Mouse (Mus musculus): ENCODE measurements around the gene Bbip1. TPM values are rescaled to one million over a fixed set of nuclear protein-coding genes. Genes with fewer than 3 reads are reported as not detected.

The Bbip1 gene
- polyA plus RNA-seq, 1 experiment from 2014 or later = 148 TPM

GRCm38 (mm10) chr19:53904833-53905480, 39.5 kb downstream of the Bbip1 start:
- Histone ChIP-seq H3K4me2 (ENCODE audit: low read length) (peak overlapping the region; percentile 75), H3K9ac (replicated peaks; ENCODE audit: low read depth, low read length) (no peak overlapping the region), H3K36me3 (ENCODE audit: control insufficient read depth, insufficient read depth) (peaks cover 8% of the 10 kb centered on the region), H3K9me3 (ENCODE audit: control insufficient read depth, low read length) (no peaks in the 10 kb centered on the region), H3K27ac (ENCODE audit: low read length) (no peak overlapping the region), H3K4me1 (replicated peaks; ENCODE audit: control insufficient read depth, insufficient read depth, low read length) (peaks cover 13% of the 10 kb centered on the region), H3K27me3 (replicated peaks; ENCODE audit: control insufficient read depth, insufficient read depth, low read length) (no peaks in the 10 kb centered on the region), H3K4me3 (replicated peaks; ENCODE audit: low read length) (peak overlapping the region; percentile 97)
- WGBS = 41% methylated on average over 7 of the region's 7 CpGs
- ATAC-seq = no peak

GRCm38 (mm10) chr19:53903507-53904321, 40.7 kb downstream of the Bbip1 start:
- Histone ChIP-seq H3K4me1 (replicated peaks; ENCODE audit: control insufficient read depth, insufficient read depth, low read length) (peaks cover 13% of the 10 kb centered on the region), H3K4me2 (ENCODE audit: low read length) (peak overlapping the region; percentile 75), H3K36me3 (ENCODE audit: control insufficient read depth, insufficient read depth) (no peaks in the 10 kb centered on the region), H3K27me3 (replicated peaks; ENCODE audit: control insufficient read depth, insufficient read depth, low read length) (no peaks in the 10 kb centered on the region), H3K9ac (replicated peaks; ENCODE audit: low read depth, low read length) (peak overlapping the region; percentile 94), H3K9me3 (ENCODE audit: control insufficient read depth, low read length) (no peaks in the 10 kb centered on the region), H3K4me3 (replicated peaks; ENCODE audit: low read length) (peak overlapping the region; percentile 97), H3K27ac (ENCODE audit: low read length) (peak overlapping the region; percentile 92)
- ATAC-seq = peak; percentile 76
- WGBS = 1% methylated on average over 63 of the region's 83 CpGs

GRCm38 (mm10) chr19:53902739-53903487, 41.5 kb downstream of the Bbip1 start:
- no peaks in the 10 kb centered on the region for H3K27me3 ChIP-seq (replicated peaks; ENCODE audit: control insufficient read depth, insufficient read depth, low read length)
- H3K9ac ChIP-seq (replicated peaks; ENCODE audit: low read depth, low read length) = peak overlapping the region; percentile 94
- H3K4me3 ChIP-seq (replicated peaks; ENCODE audit: low read length) = peak overlapping the region; percentile 97
- H3K4me1 ChIP-seq (replicated peaks; ENCODE audit: control insufficient read depth, insufficient read depth, low read length) = peaks cover 13% of the 10 kb centered on the region
- peak overlapping the region; percentile 92 for H3K27ac ChIP-seq (ENCODE audit: low read length)
- H3K9me3 ChIP-seq (ENCODE audit: control insufficient read depth, low read length) = no peaks in the 10 kb centered on the region
- peak overlapping the region; percentile 85 for H3K4me2 ChIP-seq (ENCODE audit: low read length)
- WGBS = under 1% methylated on average over 60 of the region's 61 CpGs
- no peaks in the 10 kb centered on the region for H3K36me3 ChIP-seq (ENCODE audit: control insufficient read depth, insufficient read depth)
- ATAC-seq = peak; percentile 99

GRCm38 (mm10) chr19:53901931-53902738, 42.3 kb downstream of the Bbip1 start:
- H3K9me3 ChIP-seq (ENCODE audit: control insufficient read depth, low read length) = no peaks in the 10 kb centered on the region
- ATAC-seq = no peak
- 57% methylated on average over 15 of the region's 15 CpGs for WGBS

GRCm38 (mm10) chr19:53899941-53900610, 44.4 kb downstream of the Bbip1 start:
- ATAC-seq = no peak
- no peaks in the 10 kb centered on the region for H3K27me3 ChIP-seq (replicated peaks; ENCODE audit: control insufficient read depth, insufficient read depth, low read length)
- H3K9ac ChIP-seq (replicated peaks; ENCODE audit: low read depth, low read length) = no peak overlapping the region
- 86% methylated on average over 14 of the region's 14 CpGs for WGBS
- H3K4me3 ChIP-seq (replicated peaks; ENCODE audit: low read length) = no peak overlapping the region
- H3K4me1 ChIP-seq (replicated peaks; ENCODE audit: control insufficient read depth, insufficient read depth, low read length) = peaks cover 9% of the 10 kb centered on the region
- H3K9me3 ChIP-seq (ENCODE audit: control insufficient read depth, low read length) = no peaks in the 10 kb centered on the region
- H3K27ac ChIP-seq (ENCODE audit: low read length) = no peak overlapping the region
- no peak overlapping the region for H3K4me2 ChIP-seq (ENCODE audit: low read length)
- H3K36me3 ChIP-seq (ENCODE audit: control insufficient read depth, insufficient read depth) = no peaks in the 10 kb centered on the region

More at GRCm38 (mm10) chr19:53901931-53902738, 42.3 kb downstream of the Bbip1 start:
- Histone ChIP-seq H3K27ac (ENCODE audit: low read length) (peak overlapping the region; percentile 76), H3K4me1 (replicated peaks; ENCODE audit: control insufficient read depth, insufficient read depth, low read length) (peaks cover 13% of the 10 kb centered on the region), H3K27me3 (replicated peaks; ENCODE audit: control insufficient read depth, insufficient read depth, low read length) (no peaks in the 10 kb centered on the region), H3K4me2 (ENCODE audit: low read length) (peak overlapping the region; percentile 85), H3K36me3 (ENCODE audit: control insufficient read depth, insufficient read depth) (no peaks in the 10 kb centered on the region), H3K4me3 (replicated peaks; ENCODE audit: low read length) (peak overlapping the region; percentile 97), H3K9ac (replicated peaks; ENCODE audit: low read depth, low read length) (peak overlapping the region; percentile 83)

DNA sequence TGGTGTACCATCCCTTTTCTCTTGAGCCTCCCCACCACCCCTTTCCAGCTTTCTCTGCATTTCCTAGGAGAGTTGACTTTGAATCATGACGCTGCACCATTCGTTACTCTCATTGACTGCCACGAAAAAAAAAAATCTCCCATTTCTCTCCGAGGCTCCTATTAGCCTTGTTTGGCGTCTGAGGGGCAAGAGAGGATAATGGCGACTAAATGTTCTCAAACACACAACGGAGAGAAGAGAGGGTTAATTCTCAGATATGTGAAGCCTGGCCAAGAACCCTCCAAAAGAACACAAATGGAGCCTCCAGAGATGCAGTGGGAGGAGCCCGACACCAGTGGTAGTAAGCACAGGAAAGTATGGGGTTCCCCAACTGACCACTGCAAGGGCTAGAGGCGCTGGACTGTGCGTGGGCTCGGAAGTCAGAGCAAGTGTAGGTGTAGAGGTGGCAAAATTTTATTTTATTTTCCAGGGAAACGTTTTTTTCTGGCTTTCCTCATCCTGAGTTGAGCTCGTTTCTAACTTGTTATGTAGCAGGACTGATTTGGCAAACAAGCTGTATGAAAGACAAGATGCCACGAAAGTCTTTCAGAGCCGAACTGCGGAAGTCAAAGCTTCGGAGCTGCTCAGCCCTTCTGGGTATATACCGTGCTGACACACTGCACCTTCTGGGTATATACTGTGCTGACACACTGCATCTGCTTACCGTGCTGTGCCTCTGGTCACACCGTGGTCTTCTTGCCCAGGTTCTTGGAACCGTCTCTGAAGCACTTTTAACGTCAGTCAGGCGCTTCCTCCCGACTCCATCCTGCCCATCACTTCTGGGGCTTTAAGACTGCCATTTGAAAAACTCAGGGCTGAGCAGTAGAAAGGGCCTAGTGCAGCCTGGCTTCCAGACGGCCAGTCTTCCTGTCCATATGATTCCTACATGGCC, 45.2 kb downstream of the Bbip1 start:
- Histone ChIP-seq H3K27me3 (replicated peaks; ENCODE audit: control insufficient read depth, insufficient read depth, low read length) (no peaks in the 10 kb centered on the region), H3K27ac (ENCODE audit: low read length) (no peak overlapping the region), H3K9me3 (ENCODE audit: control insufficient read depth, low read length) (no peaks in the 10 kb centered on the region), H3K4me1 (replicated peaks; ENCODE audit: control insufficient read depth, insufficient read depth, low read length) (peaks cover 6% of the 10 kb centered on the region), H3K4me2 (ENCODE audit: low read length) (no peak overlapping the region), H3K36me3 (ENCODE audit: control insufficient read depth, insufficient read depth) (no peaks in the 10 kb centered on the region), H3K4me3 (replicated peaks; ENCODE audit: low read length) (no peak overlapping the region), H3K9ac (replicated peaks; ENCODE audit: low read depth, low read length) (no peak overlapping the region)
- WGBS = 73% methylated on average over 25 of the region's 25 CpGs
- no peak for ATAC-seq

- no peak overlapping the region for H3K27ac ChIP-seq (ENCODE audit: low read length)
- peaks cover 6% of the 10 kb centered on the region for H3K4me1 ChIP-seq (replicated peaks; ENCODE audit: control insufficient read depth, insufficient read depth, low read length)
- no peaks in the 10 kb centered on the region for H3K9me3 ChIP-seq (ENCODE audit: control insufficient read depth, low read length)
- H3K9ac ChIP-seq (replicated peaks; ENCODE audit: low read depth, low read length) = no peak overlapping the region
- no peak overlapping the region for H3K4me3 ChIP-seq (replicated peaks; ENCODE audit: low read length)
- no peak overlapping the region for H3K4me2 ChIP-seq (ENCODE audit: low read length)
- no peak for ATAC-seq
- WGBS = 70% methylated on average over 4 of the region's 4 CpGs
- H3K36me3 ChIP-seq (ENCODE audit: control insufficient read depth, insufficient read depth) = no peaks in the 10 kb centered on the region
- H3K27me3 ChIP-seq (replicated peaks; ENCODE audit: control insufficient read depth, insufficient read depth, low read length) = no peaks in the 10 kb centered on the region
Observed at GRCm38 (mm10) chr19:53898498-53898897, 45.9 kb downstream of the Bbip1 start.

DNA sequence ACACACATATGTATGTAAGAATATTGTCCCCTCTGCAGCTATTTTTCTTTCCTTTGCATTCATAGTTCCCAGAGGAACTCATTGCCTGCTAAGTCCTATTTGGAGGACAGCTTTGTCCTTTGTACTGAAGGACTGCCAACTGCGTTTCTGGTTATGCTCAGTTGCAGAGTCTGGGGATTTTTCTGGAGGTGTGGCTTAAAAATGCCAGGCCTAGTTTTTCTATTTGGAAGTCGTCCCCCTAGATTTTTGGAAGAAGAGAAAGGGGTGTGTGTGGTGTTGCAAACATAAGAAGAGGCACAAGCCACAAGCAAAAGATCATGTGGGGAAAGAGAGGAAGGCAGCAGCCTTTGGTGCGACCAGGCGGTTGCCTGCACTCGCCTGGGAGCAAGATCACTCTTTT, 46.4 kb downstream of the Bbip1 start:
- 74% methylated on average over 5 of the region's 5 CpGs for WGBS
- H3K27ac ChIP-seq (ENCODE audit: low read length) = no peak overlapping the region
- H3K9ac ChIP-seq (replicated peaks; ENCODE audit: low read depth, low read length) = no peak overlapping the region
- no peaks in the 10 kb centered on the region for H3K9me3 ChIP-seq (ENCODE audit: control insufficient read depth, low read length)
- no peak overlapping the region for H3K4me2 ChIP-seq (ENCODE audit: low read length)
- no peaks in the 10 kb centered on the region for H3K36me3 ChIP-seq (ENCODE audit: control insufficient read depth, insufficient read depth)
- no peaks in the 10 kb centered on the region for H3K27me3 ChIP-seq (replicated peaks; ENCODE audit: control insufficient read depth, insufficient read depth, low read length)
- no peak overlapping the region for H3K4me3 ChIP-seq (replicated peaks; ENCODE audit: low read length)
- ATAC-seq = no peak
- peaks cover 6% of the 10 kb centered on the region for H3K4me1 ChIP-seq (replicated peaks; ENCODE audit: control insufficient read depth, insufficient read depth, low read length)
